Mouse (Mus musculus) cerebellum, postnatal 36 days (tissue): Measurements from ENCODE around the gene Acads.
A peak's percentile ranks its signal among the peaks of the same experiment; 100 is the strongest.
"Not testable (repeated sequence)": the region's sequence is repeated elsewhere in the genome, so short reads cannot be mapped to it uniquely, and the experiment has no call there.

Experiments
- DNase-seq, 2 experiments: peaks; one replicate each; pipeline ENCODE4 v3.0.0; 2021 to 2022; ENCODE audit warnings: mixed read lengths in 2 of 2

Gene Acads

GRCm38 (mm10) chr5:115149675-115150459, 30.7 kb upstream of the Acads start:
- no peak for DNase-seq

- DNase-seq, result not testable (repeated sequence)
Observed at GRCm38 (mm10) chr5:115148872-115149271, 29.7 kb upstream of the Acads start.

GRCm38 (mm10) chr5:115148378-115148777, 29.2 kb upstream of the Acads start:
- no peak for DNase-seq

GRCm38 (mm10) chr5:115147388-115147787, 28.2 kb upstream of the Acads start:
- no peak for DNase-seq

GRCm38 (mm10) chr5:115146747-115147130, 27.6 kb upstream of the Acads start:
- no peak for DNase-seq

GRCm38 (mm10) chr5:115145976-115146746, 27.0 kb upstream of the Acads start:
- DNase-seq, result no peak

- DNase-seq, result no peak
Observed at GRCm38 (mm10) chr5:115145253-115145968, 26.3 kb upstream of the Acads start.

GRCm38 (mm10) chr5:115144471-115144870, 25.3 kb upstream of the Acads start:
- DNase-seq, result no peak

GRCm38 (mm10) chr5:115143552-115143951, 24.4 kb upstream of the Acads start:
- DNase-seq, result peak; percentile 43 to 45

GRCm38 (mm10) chr5:115142166-115142697, 23.1 kb upstream of the Acads start:
- no peak for DNase-seq

GRCm38 (mm10) chr5:115140726-115141125, 21.6 kb upstream of the Acads start:
- no peak for DNase-seq

GRCm38 (mm10) chr5:115139124-115139523, 20.0 kb upstream of the Acads start:
- no peak for DNase-seq

GRCm38 (mm10) chr5:115134234-115135165, 15.4 kb upstream of the Acads start, which contains the start of gene Unc119b:
Unc119b (minus strand) TSS chr5:115134975.
- peak; percentile 84 to 90 for DNase-seq

- no peak for DNase-seq
Observed at GRCm38 (mm10) chr5:115133358-115134066, 14.4 kb upstream of the Acads start.

GRCm38 (mm10) chr5:115132465-115132864, 13.3 kb upstream of the Acads start:
- no peak for DNase-seq

GRCm38 (mm10) chr5:115129328-115129727, 10.2 kb upstream of the Acads start:
- DNase-seq, result no peak

- peak; percentile 34 to 43 for DNase-seq
Observed at GRCm38 (mm10) chr5:115127421-115128179, 8.5 kb upstream of the Acads start.

- DNase-seq, result no peak
Observed at GRCm38 (mm10) chr5:115126578-115127312, 7.6 kb upstream of the Acads start.

GRCm38 (mm10) chr5:115125211-115125871, 6.2 kb upstream of the Acads start:
- DNase-seq, result peak; percentile 88 to 92
